Mouse (Mus musculus) midbrain, embryonic 11.5 days (tissue): Measurements from ENCODE around the gene 1190005I06Rik. TPM values are rescaled to one million over a fixed set of nuclear protein-coding genes. Genes with fewer than 3 reads are reported as not detected.

Source experiments
- ATAC-seq: fragments of 200-750 bp; cut with Nextera tagmentation; 2 replicates; pipeline ENCODE4 v1.8.0; 2017; ENCODE audit warnings: moderate TSS enrichment, moderate library complexity; ENCODE audit not compliant: low FRiP score
- DNase-seq: peaks from one replicate; pipeline ENCODE4 v3.0.0; 2015; ENCODE audit warnings: low spot score; ENCODE audit errors: missing footprints
- H3K27ac ChIP-seq: fragments of 300-500 bp; sonication (generic); 2 replicates; pipeline ENCODE4 v1.5.1; 2014; ENCODE audit warnings: low read depth, low read length
- H3K27me3 ChIP-seq: fragments of 300-500 bp; sonication (generic); 2 replicates; pipeline ENCODE4 v1.6.1; 2014; ENCODE audit warnings: mild to moderate bottlenecking, low read length, moderate library complexity, mixed read lengths; ENCODE audit not compliant: control insufficient read depth, insufficient read depth
- H3K36me3 ChIP-seq: fragments of 300-500 bp; sonication (generic); 2 replicates; pipeline ENCODE4 v1.6.1; 2014; ENCODE audit warnings: mild to moderate bottlenecking, low read length, moderate library complexity, mixed read lengths; ENCODE audit not compliant: control insufficient read depth, insufficient read depth
- H3K4me1 ChIP-seq: fragments of 300-500 bp; sonication (generic); 2 replicates; pipeline ENCODE4 v1.6.1; 2014; ENCODE audit warnings: low read length; ENCODE audit not compliant: control insufficient read depth, insufficient read depth
- H3K4me2 ChIP-seq: fragments of 300-500 bp; sonication (generic); 2 replicates; pipeline ENCODE4 v1.6.1; 2014; ENCODE audit warnings: mild to moderate bottlenecking, moderate library complexity
- H3K4me3 ChIP-seq: fragments of 300-500 bp; sonication (generic); 2 replicates; pipeline ENCODE4 v1.5.1; 2014; ENCODE audit warnings: low read depth, low read length
- H3K9ac ChIP-seq: fragments of 300-500 bp; sonication (generic); 2 replicates; pipeline ENCODE4 v1.6.1; 2014; ENCODE audit warnings: low read length
- H3K9me3 ChIP-seq: fragments of 300-500 bp; sonication (generic); 2 replicates; pipeline ENCODE4 v1.6.1; 2016; ENCODE audit warnings: low read length; ENCODE audit not compliant: control insufficient read depth
- WGBS: fragments of 180-500 bp; shearing (Covaris S2); extraction: QIAGEN DNeasy Blood & Tissue Kit; methylation state at CpG from one replicate; pipeline ENCODE4 v1.1.7; 2014; 5-methylcytosine and 5-hydroxymethylcytosine counted together
- polyA plus RNA-seq: library from polyadenylated mRNA; unstranded; fragments of >200 nt; fragmentation: Nextera tagmentation; extraction: Ambion mirVana; gene quantifications from 2 replicates; pipeline ENCODE4 v1.2.1, GENCODE M21; 2014

The 1190005I06Rik gene
- polyA plus RNA-seq, 1 experiment from 2014 or later: 4.4 TPM

- WGBS: 90% methylated on average over 17 of the region's 17 CpGs
- no peak overlapping the region for H3K4me2 ChIP-seq
- H3K36me3 ChIP-seq: peaks cover 50% of the 10 kb centered on the region
- H3K4me1 ChIP-seq: peaks cover 2% of the 10 kb centered on the region; the same call in 1 of the 2 replicates
- no peaks in the 10 kb centered on the region for H3K27me3 ChIP-seq
- DNase-seq: no peak
- H3K9me3 ChIP-seq: no peaks in the 10 kb centered on the region
- no peak overlapping the region for H3K27ac ChIP-seq
- no peak overlapping the region for H3K9ac ChIP-seq
- H3K4me3 ChIP-seq: no peak overlapping the region
- ATAC-seq: no peak
These were observed 69.6 kb downstream of the 1190005I06Rik start for GRCm38 (mm10) chr8:120577821-120578220.

DNA sequence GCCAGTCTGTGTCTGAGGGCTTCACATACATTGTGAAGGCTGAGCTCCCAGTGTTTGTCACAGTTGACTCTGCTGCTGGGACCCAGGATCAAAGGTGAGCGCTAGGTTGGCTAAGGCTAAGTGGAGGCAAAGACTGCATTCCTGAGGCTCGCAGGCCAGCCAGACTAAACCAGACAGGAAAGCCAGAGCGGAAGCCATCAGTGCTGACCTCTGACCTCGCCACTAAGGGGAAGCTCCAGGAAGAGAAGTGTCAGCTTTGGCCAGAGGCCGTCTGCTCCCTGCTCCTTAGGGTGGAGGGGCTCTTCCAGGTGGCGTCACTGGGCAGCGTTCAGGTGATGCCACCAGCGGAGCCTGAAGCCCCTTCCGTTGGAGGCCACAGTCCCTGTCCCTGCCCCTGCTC lies 71.6 kb downstream of the 1190005I06Rik start:
- Histone ChIP-seq H3K9ac (no peak overlapping the region), H3K4me1 (peaks cover 4% of the 10 kb centered on the region; the same call in 1 of the 2 replicates), H3K4me3 (no peak overlapping the region), H3K27me3 (no peaks in the 10 kb centered on the region), H3K36me3 (peaks cover 54% of the 10 kb centered on the region), H3K9me3 (no peaks in the 10 kb centered on the region), H3K27ac (no peak overlapping the region), H3K4me2 (no peak overlapping the region)
- 47% methylated on average over 9 of the region's 9 CpGs for WGBS
- ATAC-seq: no peak
- no peak for DNase-seq

DNA sequence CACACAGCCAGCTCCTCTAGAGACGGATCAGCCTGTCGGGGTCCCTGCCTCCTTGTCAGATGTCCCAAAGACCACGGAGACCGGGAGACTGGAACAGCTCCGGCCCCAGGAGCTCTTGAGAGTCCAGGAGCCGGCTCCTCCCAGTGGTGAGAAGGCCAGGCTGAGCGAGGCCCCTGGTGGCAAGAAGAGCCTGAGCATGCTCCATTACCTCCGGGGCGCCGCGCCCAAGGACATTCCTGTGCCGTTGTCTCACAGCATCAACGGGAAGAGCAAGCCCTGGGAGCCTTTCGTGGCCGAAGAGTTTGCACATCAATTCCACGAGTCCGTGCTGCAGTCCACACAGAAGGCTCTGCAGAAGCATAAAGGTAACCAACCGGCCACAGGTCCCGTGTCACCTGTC lies 72.5 kb downstream of the 1190005I06Rik start:
- Histone ChIP-seq H3K4me3 (no peak overlapping the region), H3K27me3 (no peaks in the 10 kb centered on the region), H3K36me3 (peaks cover 49% of the 10 kb centered on the region), H3K9ac (no peak overlapping the region), H3K27ac (no peak overlapping the region), H3K9me3 (no peaks in the 10 kb centered on the region), H3K4me2 (no peak overlapping the region), H3K4me1 (peaks cover 4% of the 10 kb centered on the region; the same call in 1 of the 2 replicates)
- WGBS: 82% methylated on average over 19 of the region's 19 CpGs
- DNase-seq: no peak
- no peak for ATAC-seq

DNA sequence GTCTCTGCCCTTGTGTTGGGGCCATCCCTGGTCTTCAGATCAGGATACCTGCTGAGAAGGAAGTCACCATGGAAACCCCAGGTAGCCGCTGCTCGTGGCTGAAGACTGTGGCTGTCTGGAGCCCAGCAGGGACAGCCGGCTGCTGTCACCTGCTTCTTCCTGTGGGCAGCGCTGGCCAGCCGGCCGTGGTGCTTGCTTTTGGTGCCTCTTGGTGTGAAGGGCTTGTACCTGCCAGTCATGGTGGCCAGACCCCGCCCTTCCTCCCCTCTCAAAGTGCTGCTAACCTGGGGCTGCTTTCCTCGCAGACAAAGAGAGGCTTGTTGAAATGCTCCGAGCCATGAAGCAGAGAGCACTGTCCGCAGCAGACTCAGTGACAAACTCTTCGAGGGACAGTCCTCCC lies 73.6 kb downstream of the 1190005I06Rik start:
- Histone ChIP-seq H3K36me3 (peaks cover 47% of the 10 kb centered on the region), H3K9me3 (no peaks in the 10 kb centered on the region), H3K4me2 (no peak overlapping the region), H3K9ac (no peak overlapping the region), H3K27ac (no peak overlapping the region), H3K4me1 (peaks cover 4% of the 10 kb centered on the region; the same call in 1 of the 2 replicates), H3K4me3 (no peak overlapping the region), H3K27me3 (no peaks in the 10 kb centered on the region)
- 74% methylated on average over 11 of the region's 11 CpGs for WGBS
- ATAC-seq (no peak), DNase-seq (no peak)

- Histone ChIP-seq H3K4me2 (no peak overlapping the region), H3K4me3 (no peak overlapping the region), H3K9ac (no peak overlapping the region), H3K9me3 (no peaks in the 10 kb centered on the region), H3K27me3 (no peaks in the 10 kb centered on the region), H3K27ac (no peak overlapping the region), H3K36me3 (peaks cover 48% of the 10 kb centered on the region), H3K4me1 (peaks cover 2% of the 10 kb centered on the region; the same call in 1 of the 2 replicates)
- no peak for ATAC-seq
- WGBS: 87% methylated on average over 21 of the region's 21 CpGs
- DNase-seq: no peak
These were observed 74.9 kb downstream of the 1190005I06Rik start for GRCm38 (mm10) chr8:120572534-120572933.

GRCm38 (mm10) chr8:120571561-120571960 lies 75.9 kb downstream of the 1190005I06Rik start:
- H3K4me1 ChIP-seq: peaks cover 2% of the 10 kb centered on the region; the same call in 1 of the 2 replicates
- no peaks in the 10 kb centered on the region for H3K27me3 ChIP-seq
- WGBS: 77% methylated on average over 8 of the region's 8 CpGs
- H3K27ac ChIP-seq: no peak overlapping the region
- H3K9me3 ChIP-seq: no peaks in the 10 kb centered on the region
- no peak for DNase-seq
- H3K4me2 ChIP-seq: no peak overlapping the region
- H3K4me3 ChIP-seq: no peak overlapping the region
- H3K36me3 ChIP-seq: peaks cover 52% of the 10 kb centered on the region
- ATAC-seq: no peak
- H3K9ac ChIP-seq: no peak overlapping the region

- Histone ChIP-seq H3K9ac (no peak overlapping the region), H3K27ac (no peak overlapping the region), H3K4me1 (peaks cover 11% of the 10 kb centered on the region), H3K4me2 (no peak overlapping the region), H3K27me3 (no peaks in the 10 kb centered on the region), H3K9me3 (no peaks in the 10 kb centered on the region), H3K4me3 (no peak overlapping the region), H3K36me3 (peaks cover 50% of the 10 kb centered on the region)
- WGBS: 55% methylated on average over 13 of the region's 13 CpGs
- peak; percentile 99 for DNase-seq
- peak; percentile 9; the same call in 1 of the 2 replicates for ATAC-seq
These were observed 77.3 kb downstream of the 1190005I06Rik start for GRCm38 (mm10) chr8:120569939-120570715.

DNA sequence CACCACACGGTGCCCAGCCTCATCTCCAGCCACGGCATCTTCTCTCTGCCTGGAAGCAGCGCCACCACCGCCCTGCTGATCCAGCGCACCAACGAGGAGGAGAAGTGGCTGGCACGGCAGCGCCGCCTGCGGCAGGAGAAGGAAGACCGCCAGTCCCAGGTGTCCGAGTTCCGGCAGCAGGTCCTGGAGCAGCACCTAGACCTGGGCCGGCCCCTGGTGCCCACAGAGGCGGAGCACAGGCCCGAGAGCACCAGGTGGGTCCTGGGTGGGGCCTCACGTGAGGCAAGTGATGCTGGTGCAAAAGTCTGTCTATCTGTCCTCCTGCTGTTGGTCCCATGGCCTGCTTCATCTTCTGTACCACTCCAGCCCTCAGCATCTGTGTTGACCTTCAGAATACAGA lies 78.3 kb downstream of the 1190005I06Rik start:
- 95% methylated on average over 17 of the region's 17 CpGs for WGBS
- Histone ChIP-seq H3K4me2 (no peak overlapping the region), H3K27ac (no peak overlapping the region), H3K36me3 (peaks cover 49% of the 10 kb centered on the region), H3K4me1 (peaks cover 20% of the 10 kb centered on the region), H3K27me3 (no peaks in the 10 kb centered on the region), H3K9ac (no peak overlapping the region), H3K4me3 (no peak overlapping the region), H3K9me3 (no peaks in the 10 kb centered on the region)
- no peak for ATAC-seq
- DNase-seq: no peak

- Histone ChIP-seq H3K36me3 (peaks cover 45% of the 10 kb centered on the region), H3K4me1 (peaks cover 28% of the 10 kb centered on the region), H3K27me3 (no peaks in the 10 kb centered on the region), H3K4me2 (no peak overlapping the region), H3K27ac (no peak overlapping the region; the same call in 1 of the 2 replicates), H3K9ac (no peak overlapping the region), H3K4me3 (no peak overlapping the region), H3K9me3 (no peaks in the 10 kb centered on the region)
- 97% methylated on average over 37 of the region's 37 CpGs for WGBS
- ATAC-seq (no peak), DNase-seq (no peak)
These were observed 79.2 kb downstream of the 1190005I06Rik start for GRCm38 (mm10) chr8:120568164-120568798.
